Mouse (Mus musculus): ENCODE measurements at regions not wholly inside any gene's neighbourhood (a gene's known extent, or its start where the extent isn't known, plus 50 kb on each side); places are given as distances from the start of the nearest gene placed in this dataset.

DNA sequence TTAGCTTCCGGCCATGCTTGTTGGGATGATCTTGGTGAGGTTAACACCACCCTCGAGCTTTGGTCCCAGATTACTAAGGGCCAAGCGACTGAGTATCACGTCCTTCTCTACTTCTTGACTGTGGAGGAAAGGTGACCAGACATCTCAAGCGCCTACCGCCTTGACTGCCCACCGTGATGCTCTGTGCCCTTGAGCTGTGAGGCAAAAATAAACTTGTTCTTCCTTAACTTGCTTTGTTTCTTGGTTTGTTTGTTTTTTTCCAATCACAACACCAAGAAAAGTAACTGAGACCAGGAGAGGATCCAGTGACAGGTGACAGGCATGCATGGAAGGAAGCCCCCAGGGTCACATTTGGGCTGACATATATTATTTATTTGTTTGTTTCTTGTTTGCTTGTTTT is 330.0 kb downstream of the Gm45692 start:
- TF ChIP-seq CTCF (IDR thresholded peaks at IDR 0.05; ENCODE audit: control insufficient read depth, insufficient read depth, insufficient read length) (no peak), MAX (IDR thresholded peaks at IDR 0.05) (no peak)

Data from C2C12 (cell line).